Mouse (Mus musculus): ENCODE data around the gene Gab1. TPM values are rescaled to one million over a fixed set of nuclear protein-coding genes. Genes with fewer than 3 reads are reported as not detected.

Gab1 gene
- total RNA-seq, 2 experiments from 2014 or later: 11.6 to 11.9 TPM

Other genes with a start within 250 kb of the Gab1 start
- gene Smarca5, start 141.0 kb downstream of the Gab1 start, total RNA-seq (2021): 10 to 100 TPM; 41.8 to 45.3 TPM
- gene Usp38, start 134.4 kb upstream of the Gab1 start, total RNA-seq (2021): 10 to 100 TPM; 25.0 to 26.1 TPM

All from left cerebral cortex, postnatal 10 days (tissue).